Mouse (Mus musculus) adrenal gland, adult 18-20 months (tissue): ENCODE measurements around the gene Rere. TPM values are rescaled to one million over a fixed set of nuclear protein-coding genes. Genes with fewer than 3 reads are reported as not detected.
"Not testable (repeated sequence)": the region's sequence is repeated elsewhere in the genome, so short reads cannot be mapped to it uniquely, and the experiment has no call there.

Experiments
- DNase-seq, 2 experiments: peaks; one replicate each; pipeline ENCODE4 v3.0.0; 2021 to 2022; ENCODE audit warnings: low spot score in 2 of 2
- total RNA-seq, 2 experiments: library from RNA; stranded (reverse); gene quantifications; 1 replicate in 1 of 2; 2 replicates in 1 of 2; pipeline ENCODE4 v1.2.3; 2021

The Rere gene
- total RNA-seq, 2 experiments from 2014 or later: 87.8 to 100 TPM

GRCm38 (mm10) chr4:150281891-150282630, 615 bp downstream of the Rere start:
- peak; percentile 49 to 54 for DNase-seq

GRCm38 (mm10) chr4:150282631-150283334, 1.3 kb downstream of the Rere start:
- no peak for DNase-seq

GRCm38 (mm10) chr4:150283335-150283638, 1.8 kb downstream of the Rere start:
- DNase-seq: peak in 1 of 2 experiments; percentile 18

- peak in 1 of 2 experiments; percentile 16 for DNase-seq
Observed at GRCm38 (mm10) chr4:150283993-150284392, 2.5 kb downstream of the Rere start.

GRCm38 (mm10) chr4:150286980-150287379, 5.5 kb downstream of the Rere start:
- no peak for DNase-seq

GRCm38 (mm10) chr4:150287463-150287862, 6.0 kb downstream of the Rere start:
- not testable (repeated sequence) for DNase-seq

- DNase-seq: no peak
Observed at GRCm38 (mm10) chr4:150291900-150292299, 10.5 kb downstream of the Rere start.

- DNase-seq: no peak
Observed at GRCm38 (mm10) chr4:150294870-150295269, 13.4 kb downstream of the Rere start.

GRCm38 (mm10) chr4:150295966-150296365, 14.5 kb downstream of the Rere start:
- no peak for DNase-seq

GRCm38 (mm10) chr4:150302726-150303125, 21.3 kb downstream of the Rere start:
- DNase-seq: no peak

- no peak for DNase-seq
Observed at GRCm38 (mm10) chr4:150306701-150307100, 25.3 kb downstream of the Rere start.

GRCm38 (mm10) chr4:150307226-150307625, 25.8 kb downstream of the Rere start:
- no peak for DNase-seq

- DNase-seq: no peak
Observed at GRCm38 (mm10) chr4:150311431-150311830, 30.0 kb downstream of the Rere start.

- DNase-seq: no peak
Observed at GRCm38 (mm10) chr4:150312646-150313045, 31.2 kb downstream of the Rere start.

- no peak for DNase-seq
Observed at GRCm38 (mm10) chr4:150315301-150315700, 33.9 kb downstream of the Rere start.

GRCm38 (mm10) chr4:150316546-150316945, 35.1 kb downstream of the Rere start:
- DNase-seq: no peak

GRCm38 (mm10) chr4:150325046-150325801, 43.8 kb downstream of the Rere start:
- DNase-seq: no peak

- DNase-seq: no peak
Observed at GRCm38 (mm10) chr4:150326005-150326404, 44.6 kb downstream of the Rere start.

GRCm38 (mm10) chr4:150327476-150327875, 46.0 kb downstream of the Rere start:
- no peak for DNase-seq

- DNase-seq: no peak
Observed at GRCm38 (mm10) chr4:150333927-150334682, 52.7 kb downstream of the Rere start.

GRCm38 (mm10) chr4:150337260-150337659, 55.8 kb downstream of the Rere start:
- DNase-seq: no peak
